Comparison of ENCODE assay signal across 8 mouse cellular contexts in genomic region chr5:125158232-125158961, GRCm38 (mm10). TPM values are rescaled to one million over a fixed set of nuclear protein-coding genes. Genes with fewer than 3 reads are reported as not detected.
A peak's percentile ranks its signal among the peaks of the same experiment; 100 is the strongest.
DNase-seq lines count a peak whose midpoint lies in the region; ATAC-seq and TF ChIP-seq lines count a peak whose summit lies in the region.

No protein-coding gene starts in this region.

- peak; percentile 32 for DNase-seq in right cerebral cortex, postnatal 14 days
- DNase-seq in right cerebral cortex, adult 2 months (ENCODE audit: low spot score in 2 of 2), result no peak
- DNase-seq in hindbrain, embryonic 11.5 days (ENCODE audit: low spot score), result peak; percentile 65
- DNase-seq in layer of hippocampus, adult 11-12 months (ENCODE audit: low spot score), result no peak
- no peak for DNase-seq in right cerebral cortex, postnatal 25 days

- TF ChIP-seq CTCF in embryonic fibroblast, embryonic 13.5 days (IDR thresholded peaks at IDR 0.05; ENCODE audit: borderline replicate concordance, insufficient read depth, low read length), result no peak

- no peaks in the 10 kb centered on the region for H3K36me3 ChIP-seq in hindbrain, embryonic 11.5 days (ENCODE audit: control insufficient read depth, insufficient read depth, low read length)
- H3K36me3 ChIP-seq in liver, embryonic 12.5 days, result no peaks in the 10 kb centered on the region
- no peaks in the 10 kb centered on the region for H3K36me3 ChIP-seq in neural tube, embryonic 13.5 days

- H3K9ac ChIP-seq in hindbrain, embryonic 11.5 days (ENCODE audit: low read depth, low read length), result peak overlapping the region; percentile 54
- H3K9ac ChIP-seq in liver, embryonic 12.5 days, result peak overlapping the region; percentile 29
- H3K9ac ChIP-seq in neural tube, embryonic 13.5 days, result peak overlapping the region; percentile 65

- peaks cover 34% of the 10 kb centered on the region for H3K4me1 ChIP-seq in embryonic fibroblast, embryonic 13.5 days (ENCODE audit: control insufficient read depth, insufficient read depth, low read length)
- peaks cover 60% of the 10 kb centered on the region for H3K4me1 ChIP-seq in hindbrain, embryonic 11.5 days (replicated peaks; ENCODE audit: control insufficient read depth, insufficient read depth, low read length)
- peaks cover 75% of the 10 kb centered on the region for H3K4me1 ChIP-seq in liver, embryonic 12.5 days
- H3K4me1 ChIP-seq in neural tube, embryonic 13.5 days (replicated peaks), result peaks cover 99% of the 10 kb centered on the region

- no peak overlapping the region for H3K4me3 ChIP-seq in embryonic fibroblast, embryonic 13.5 days (ENCODE audit: insufficient read depth, low read length)
- peak overlapping the region; percentile 2; the same call in 1 of the 2 replicates for H3K4me3 ChIP-seq in hindbrain, embryonic 11.5 days (ENCODE audit: low read depth, low read length)
- peak overlapping the region; percentile 10; the same call in 1 of the 2 replicates for H3K4me3 ChIP-seq in liver, embryonic 12.5 days
- no peak overlapping the region for H3K4me3 ChIP-seq in neural tube, embryonic 13.5 days

- H3K27ac ChIP-seq in embryonic fibroblast, embryonic 13.5 days (ENCODE audit: insufficient read depth, low read length), result 0 out of 2 replicates have a peak overlapping the region, but pooled peaks have one; percentile 1
- peak overlapping the region; percentile 91 for H3K27ac ChIP-seq in hindbrain, embryonic 11.5 days (ENCODE audit: low read depth, low read length)
- H3K27ac ChIP-seq in liver, embryonic 12.5 days, result peak overlapping the region; percentile 63
- peak overlapping the region; percentile 98 for H3K27ac ChIP-seq in neural tube, embryonic 13.5 days (replicated peaks)

- 12% methylated on average over 21 of the region's 21 CpGs for WGBS in hindbrain, embryonic 11.5 days
- WGBS in liver, embryonic 12.5 days (ENCODE audit: insufficient replicate concordance), result 12% methylated on average over 21 of the region's 21 CpGs
- WGBS in neural tube, embryonic 13.5 days, result 13% methylated on average over 21 of the region's 21 CpGs

- peak; percentile 44 for ATAC-seq in hindbrain, embryonic 11.5 days (ENCODE audit: low FRiP score)
- peak; percentile 74 for ATAC-seq in liver, embryonic 12.5 days
- peak; percentile 8 for ATAC-seq in neural tube, embryonic 13.5 days (ENCODE audit: low read depth)

- no peaks in the 10 kb centered on the region for H3K27me3 ChIP-seq in hindbrain, embryonic 11.5 days (ENCODE audit: control insufficient read depth, insufficient read depth, low read length)
- no peaks in the 10 kb centered on the region for H3K27me3 ChIP-seq in liver, embryonic 12.5 days (replicated peaks)
- no peaks in the 10 kb centered on the region for H3K27me3 ChIP-seq in neural tube, embryonic 13.5 days

- no peaks in the 10 kb centered on the region for H3K9me3 ChIP-seq in hindbrain, embryonic 11.5 days (ENCODE audit: control insufficient read depth, low read length)
- H3K9me3 ChIP-seq in liver, embryonic 12.5 days (replicated peaks), result no peaks in the 10 kb centered on the region
- no peaks in the 10 kb centered on the region for H3K9me3 ChIP-seq in neural tube, embryonic 13.5 days

- TF ChIP-seq POLR2A in embryonic fibroblast, embryonic 13.5 days (IDR thresholded peaks at IDR 0.05; ENCODE audit: low read depth, low read length), result 0 out of 2 replicates have a peak, but pooled peaks have one; percentile 25

- H3K4me2 ChIP-seq in hindbrain, embryonic 11.5 days (replicated peaks; ENCODE audit: low read depth, low read length), result peak overlapping the region; percentile 28
- peak overlapping the region; percentile 58 for H3K4me2 ChIP-seq in liver, embryonic 12.5 days
- peak overlapping the region; percentile 44 for H3K4me2 ChIP-seq in neural tube, embryonic 13.5 days

RNA-seq across cellular contexts. Expression of gene Ncor2, which starts 20.6 kb away (rescaled TPM):
- polyA plus RNA-seq in embryonic fibroblast, embryonic 13.5 days (2011; ENCODE audit: insufficient read length, low read depth, missing spikeins), result 110 and 130 TPM in 2 replicates
- polyA plus RNA-seq in hindbrain, embryonic 11.5 days (2014; fragmentation: Nextera tagmentation; extraction: Ambion mirVana), result 14.5 and 21.2 TPM in 2 replicates
- polyA plus RNA-seq in liver, embryonic 12.5 days (2016; fragmentation: Nextera tagmentation; extraction: Ambion mirVana), result 9.7 and 10.0 TPM in 2 replicates
- polyA plus RNA-seq in neural tube, embryonic 13.5 days (2015; fragmentation: Nextera tagmentation; extraction: Ambion mirVana), result 29.2 and 30.4 TPM in 2 replicates

Comparison
In these comparisons a context has a peak if more than half of its experiments do, and no peak if none do; other contexts are left out.
1. DNase-seq: peak in right cerebral cortex, postnatal 14 days (single experiment) and hindbrain, embryonic 11.5 days (single experiment); none in right cerebral cortex, adult 2 months (0 of 2), layer of hippocampus, adult 11-12 months (single experiment) and right cerebral cortex, postnatal 25 days (single experiment).
2. H3K27ac ChIP-seq: peak in every context shown above with its lines; median percentile 98 in neural tube, embryonic 13.5 days; 91 in hindbrain, embryonic 11.5 days; 63 in liver, embryonic 12.5 days; 1 in embryonic fibroblast, embryonic 13.5 days.
3. H3K4me3 ChIP-seq: peak in hindbrain, embryonic 11.5 days (single experiment) and liver, embryonic 12.5 days (single experiment); none in embryonic fibroblast, embryonic 13.5 days (single experiment) and neural tube, embryonic 13.5 days (single experiment).
4. ATAC-seq: peak in every context shown above with its lines; median percentile 74 in liver, embryonic 12.5 days; 44 in hindbrain, embryonic 11.5 days; 8 in neural tube, embryonic 13.5 days.
5. Peak in every context shown above with its lines, with median percentiles within 50 percentile points of each other: H3K4me2 ChIP-seq and H3K9ac ChIP-seq.